Mouse (Mus musculus): ENCODE measurements around the gene Pbx1.

- TF ChIP-seq CTCF (conservative IDR thresholded peaks at IDR 0.05; ENCODE audit: insufficient read depth, insufficient read length, low read depth, low read length), result no peak
- no peak for TF ChIP-seq POLR2A (IDR thresholded peaks at IDR 0.05; ENCODE audit: low read depth, low read length)
These were observed 156.4 kb downstream of the Pbx1 start for GRCm38 (mm10) chr1:168275678-168276077.
